Mouse (Mus musculus): Measurements from ENCODE around the gene Plcl2. TPM values are rescaled to one million over a fixed set of nuclear protein-coding genes. Genes with fewer than 3 reads are reported as not detected.
A peak's percentile ranks its signal among the peaks of the same experiment; 100 is the strongest.
"Not testable (repeated sequence)": the region's sequence is repeated elsewhere in the genome, so short reads cannot be mapped to it uniquely, and the experiment has no call there.

Plcl2 gene
- polyA plus RNA-seq, 1 experiment from 2014 or later = 6.7 TPM

- H3K9ac ChIP-seq (ENCODE audit: low read length) = no peak overlapping the region
- no peak overlapping the region for H3K27ac ChIP-seq (ENCODE audit: low read depth)
- peaks cover 7% of the 10 kb centered on the region for H3K36me3 ChIP-seq (ENCODE audit: control insufficient read depth, insufficient read depth, low read length)
- H3K4me3 ChIP-seq (ENCODE audit: low read depth, low read length) = no peak overlapping the region
- 51% methylated on average over 7 of the region's 7 CpGs for WGBS
- no peaks in the 10 kb centered on the region for H3K9me3 ChIP-seq (ENCODE audit: control insufficient read depth, low read length)
- no peaks in the 10 kb centered on the region for H3K27me3 ChIP-seq (replicated peaks; ENCODE audit: control insufficient read depth, insufficient read depth, low read length)
- 0 out of 2 replicates have a peak, but pooled peaks cover 4% of the 10 kb centered on the region for H3K4me1 ChIP-seq (replicated peaks; ENCODE audit: control insufficient read depth, insufficient read depth, low read length)
- no peak overlapping the region for H3K4me2 ChIP-seq (ENCODE audit: low read length)
- DNase-seq (ENCODE audit: low spot score) = peak; percentile 54
- ATAC-seq (replicated peaks; ENCODE audit: low FRiP score, low TSS enrichment, low read depth) = peak; percentile 88
Observed at GRCm38 (mm10) chr17:50684960-50685645, 175.9 kb downstream of the Plcl2 start.

- WGBS = 75% methylated on average over 10 of the region's 10 CpGs
Observed at GRCm38 (mm10) chr17:50687670-50688069, 178.5 kb downstream of the Plcl2 start.

GRCm38 (mm10) chr17:50688135-50688534, 178.9 kb downstream of the Plcl2 start:
- Histone ChIP-seq H3K4me2 (ENCODE audit: low read length) (no peak overlapping the region), H3K4me3 (ENCODE audit: low read depth, low read length) (no peak overlapping the region), H3K27me3 (replicated peaks; ENCODE audit: control insufficient read depth, insufficient read depth, low read length) (no peaks in the 10 kb centered on the region), H3K9ac (ENCODE audit: low read length) (no peak overlapping the region), H3K27ac (ENCODE audit: low read depth) (no peak overlapping the region), H3K9me3 (ENCODE audit: control insufficient read depth, low read length) (no peaks in the 10 kb centered on the region), H3K4me1 (replicated peaks; ENCODE audit: control insufficient read depth, insufficient read depth, low read length) (0 out of 2 replicates have a peak, but pooled peaks cover 4% of the 10 kb centered on the region), H3K36me3 (ENCODE audit: control insufficient read depth, insufficient read depth, low read length) (peaks cover 7% of the 10 kb centered on the region)
- DNase-seq (ENCODE audit: low spot score) (no peak), ATAC-seq (replicated peaks; ENCODE audit: low FRiP score, low TSS enrichment, low read depth) (no peak)
- WGBS = 77% methylated on average over 6 of the region's 6 CpGs

More at GRCm38 (mm10) chr17:50687670-50688069, 178.5 kb downstream of the Plcl2 start:
- H3K4me1 ChIP-seq (replicated peaks; ENCODE audit: control insufficient read depth, insufficient read depth, low read length) = 0 out of 2 replicates have a peak, but pooled peaks cover 4% of the 10 kb centered on the region
- H3K4me3 ChIP-seq (ENCODE audit: low read depth, low read length) = no peak overlapping the region
- no peak for ATAC-seq (replicated peaks; ENCODE audit: low FRiP score, low TSS enrichment, low read depth)
- peaks cover 7% of the 10 kb centered on the region for H3K36me3 ChIP-seq (ENCODE audit: control insufficient read depth, insufficient read depth, low read length)
- H3K9me3 ChIP-seq (ENCODE audit: control insufficient read depth, low read length) = no peaks in the 10 kb centered on the region
- no peak overlapping the region for H3K27ac ChIP-seq (ENCODE audit: low read depth)
- H3K9ac ChIP-seq (ENCODE audit: low read length) = no peak overlapping the region
- no peak for DNase-seq (ENCODE audit: low spot score)
- H3K4me2 ChIP-seq (ENCODE audit: low read length) = no peak overlapping the region
- H3K27me3 ChIP-seq (replicated peaks; ENCODE audit: control insufficient read depth, insufficient read depth, low read length) = no peaks in the 10 kb centered on the region

- H3K4me1 ChIP-seq (replicated peaks; ENCODE audit: control insufficient read depth, insufficient read depth, low read length); DNase-seq (ENCODE audit: low spot score); H3K27me3 ChIP-seq (replicated peaks; ENCODE audit: control insufficient read depth, insufficient read depth, low read length); H3K27ac ChIP-seq (ENCODE audit: low read depth); H3K9ac ChIP-seq (ENCODE audit: low read length); H3K9me3 ChIP-seq (ENCODE audit: control insufficient read depth, low read length); ATAC-seq (replicated peaks; ENCODE audit: low FRiP score, low TSS enrichment, low read depth); H3K36me3 ChIP-seq (ENCODE audit: control insufficient read depth, insufficient read depth, low read length): not testable (repeated sequence)
- Histone ChIP-seq H3K4me3 (ENCODE audit: low read depth, low read length) (peak overlapping the region; percentile 15; the same call in 1 of the 2 replicates), H3K4me2 (ENCODE audit: low read length) (peak overlapping the region; percentile 38)
- WGBS = 2% methylated on average over 38 of the region's 39 CpGs
Observed at GRCm38 (mm10) chr17:50698410-50698809, 189.2 kb downstream of the Plcl2 start.

- H3K4me3 ChIP-seq (ENCODE audit: low read depth, low read length) = no peak overlapping the region
- DNase-seq (ENCODE audit: low spot score) (no peak), ATAC-seq (replicated peaks; ENCODE audit: low FRiP score, low TSS enrichment, low read depth) (no peak)
- H3K36me3 ChIP-seq (ENCODE audit: control insufficient read depth, insufficient read depth, low read length) = no peaks in the 10 kb centered on the region
- no peaks in the 10 kb centered on the region for H3K9me3 ChIP-seq (ENCODE audit: control insufficient read depth, low read length)
- H3K27ac ChIP-seq (ENCODE audit: low read depth) = no peak overlapping the region
- H3K4me1 ChIP-seq (replicated peaks; ENCODE audit: control insufficient read depth, insufficient read depth, low read length) = no peaks in the 10 kb centered on the region
- WGBS = 69% methylated on average over 7 of the region's 7 CpGs
- H3K4me2 ChIP-seq (ENCODE audit: low read length) = no peak overlapping the region
- no peak overlapping the region for H3K9ac ChIP-seq (ENCODE audit: low read length)
- H3K27me3 ChIP-seq (replicated peaks; ENCODE audit: control insufficient read depth, insufficient read depth, low read length) = no peaks in the 10 kb centered on the region
Observed at GRCm38 (mm10) chr17:50710497-50711222, 201.5 kb downstream of the Plcl2 start.

GRCm38 (mm10) chr17:50717586-50717985, 208.4 kb downstream of the Plcl2 start:
- Histone ChIP-seq H3K27ac (ENCODE audit: low read depth) (no peak overlapping the region), H3K9me3 (ENCODE audit: control insufficient read depth, low read length) (no peaks in the 10 kb centered on the region), H3K36me3 (ENCODE audit: control insufficient read depth, insufficient read depth, low read length) (no peaks in the 10 kb centered on the region), H3K4me1 (replicated peaks; ENCODE audit: control insufficient read depth, insufficient read depth, low read length) (no peaks in the 10 kb centered on the region), H3K9ac (ENCODE audit: low read length) (no peak overlapping the region), H3K4me2 (ENCODE audit: low read length) (no peak overlapping the region), H3K4me3 (ENCODE audit: low read depth, low read length) (no peak overlapping the region), H3K27me3 (replicated peaks; ENCODE audit: control insufficient read depth, insufficient read depth, low read length) (no peaks in the 10 kb centered on the region)
- no peak for ATAC-seq (replicated peaks; ENCODE audit: low FRiP score, low TSS enrichment, low read depth)
- WGBS = 84% methylated on average over 5 of the region's 5 CpGs
- no peak for DNase-seq (ENCODE audit: low spot score)

- H3K4me1 ChIP-seq (replicated peaks; ENCODE audit: control insufficient read depth, insufficient read depth, low read length) = no peaks in the 10 kb centered on the region
- WGBS = 81% methylated on average over 2 of the region's 2 CpGs
- ATAC-seq (replicated peaks; ENCODE audit: low FRiP score, low TSS enrichment, low read depth) = no peak
- H3K4me2 ChIP-seq (ENCODE audit: low read length) = no peak overlapping the region
- H3K4me3 ChIP-seq (ENCODE audit: low read depth, low read length) = no peak overlapping the region
- no peak overlapping the region for H3K9ac ChIP-seq (ENCODE audit: low read length)
- no peak overlapping the region for H3K27ac ChIP-seq (ENCODE audit: low read depth)
- H3K9me3 ChIP-seq (ENCODE audit: control insufficient read depth, low read length) = no peaks in the 10 kb centered on the region
- no peak for DNase-seq (ENCODE audit: low spot score)
- no peaks in the 10 kb centered on the region for H3K27me3 ChIP-seq (replicated peaks; ENCODE audit: control insufficient read depth, insufficient read depth, low read length)
- no peaks in the 10 kb centered on the region for H3K36me3 ChIP-seq (ENCODE audit: control insufficient read depth, insufficient read depth, low read length)
Observed at GRCm38 (mm10) chr17:50724376-50724775, 215.2 kb downstream of the Plcl2 start.

- H3K27me3 ChIP-seq (replicated peaks; ENCODE audit: control insufficient read depth, insufficient read depth, low read length) = no peaks in the 10 kb centered on the region
- no peaks in the 10 kb centered on the region for H3K4me1 ChIP-seq (replicated peaks; ENCODE audit: control insufficient read depth, insufficient read depth, low read length)
- no peak overlapping the region for H3K4me3 ChIP-seq (ENCODE audit: low read depth, low read length)
- no peaks in the 10 kb centered on the region for H3K9me3 ChIP-seq (ENCODE audit: control insufficient read depth, low read length)
- 73% methylated on average over 2 of the region's 2 CpGs for WGBS
- ATAC-seq (replicated peaks; ENCODE audit: low FRiP score, low TSS enrichment, low read depth) = no peak
- no peak overlapping the region for H3K4me2 ChIP-seq (ENCODE audit: low read length)
- H3K9ac ChIP-seq (ENCODE audit: low read length) = no peak overlapping the region
- H3K27ac ChIP-seq (ENCODE audit: low read depth) = no peak overlapping the region
- no peaks in the 10 kb centered on the region for H3K36me3 ChIP-seq (ENCODE audit: control insufficient read depth, insufficient read depth, low read length)
- peak; percentile 25 for DNase-seq (ENCODE audit: low spot score)
Observed at GRCm38 (mm10) chr17:50726265-50726664, 217.1 kb downstream of the Plcl2 start.
